Mouse (Mus musculus): ENCODE measurements around the gene Lrwd1.

Gene Lrwd1

GRCm38 (mm10) chr5:136088821-136089575, 46.9 kb downstream of the Lrwd1 start:
- DNase-seq: peak; percentile 18

GRCm38 (mm10) chr5:136086290-136086689, 49.6 kb downstream of the Lrwd1 start:
- no peak for DNase-seq

GRCm38 (mm10) chr5:136084891-136085651, 50.8 kb downstream of the Lrwd1 start:
- peak; percentile 72 for DNase-seq

- DNase-seq: no peak
These were observed 51.6 kb downstream of the Lrwd1 start for GRCm38 (mm10) chr5:136084144-136084881.

GRCm38 (mm10) chr5:136083669-136084107, 52.2 kb downstream of the Lrwd1 start, which contains the start of gene Rasa4:
Rasa4 (plus strand) TSS chr5:136083916.
- DNase-seq: peak; percentile 99

GRCm38 (mm10) chr5:136082345-136082744, 53.5 kb downstream of the Lrwd1 start:
- DNase-seq: no peak

GRCm38 (mm10) chr5:136078136-136078535, 57.7 kb downstream of the Lrwd1 start:
- no peak for DNase-seq

- no peak for DNase-seq
These were observed 58.8 kb downstream of the Lrwd1 start for GRCm38 (mm10) chr5:136077001-136077550.

- peak; percentile 7 for DNase-seq
These were observed 59.6 kb downstream of the Lrwd1 start for GRCm38 (mm10) chr5:136076284-136076683.

- DNase-seq: no peak
These were observed 60.8 kb downstream of the Lrwd1 start for GRCm38 (mm10) chr5:136075076-136075475.

- no peak for DNase-seq
These were observed 62.3 kb downstream of the Lrwd1 start for GRCm38 (mm10) chr5:136073526-136073925.

GRCm38 (mm10) chr5:136073051-136073450, 62.8 kb downstream of the Lrwd1 start:
- DNase-seq: no peak

Measured in embryo, embryonic 11 days (tissue).